Mouse (Mus musculus): ENCODE measurements around the gene Usp2. TPM values are rescaled to one million over a fixed set of nuclear protein-coding genes. Genes with fewer than 3 reads are reported as not detected.
A peak's percentile ranks its signal among the peaks of the same experiment; 100 is the strongest.

Usp2 gene
- polyA plus RNA-seq, 1 experiment: 3.2 TPM

DNA sequence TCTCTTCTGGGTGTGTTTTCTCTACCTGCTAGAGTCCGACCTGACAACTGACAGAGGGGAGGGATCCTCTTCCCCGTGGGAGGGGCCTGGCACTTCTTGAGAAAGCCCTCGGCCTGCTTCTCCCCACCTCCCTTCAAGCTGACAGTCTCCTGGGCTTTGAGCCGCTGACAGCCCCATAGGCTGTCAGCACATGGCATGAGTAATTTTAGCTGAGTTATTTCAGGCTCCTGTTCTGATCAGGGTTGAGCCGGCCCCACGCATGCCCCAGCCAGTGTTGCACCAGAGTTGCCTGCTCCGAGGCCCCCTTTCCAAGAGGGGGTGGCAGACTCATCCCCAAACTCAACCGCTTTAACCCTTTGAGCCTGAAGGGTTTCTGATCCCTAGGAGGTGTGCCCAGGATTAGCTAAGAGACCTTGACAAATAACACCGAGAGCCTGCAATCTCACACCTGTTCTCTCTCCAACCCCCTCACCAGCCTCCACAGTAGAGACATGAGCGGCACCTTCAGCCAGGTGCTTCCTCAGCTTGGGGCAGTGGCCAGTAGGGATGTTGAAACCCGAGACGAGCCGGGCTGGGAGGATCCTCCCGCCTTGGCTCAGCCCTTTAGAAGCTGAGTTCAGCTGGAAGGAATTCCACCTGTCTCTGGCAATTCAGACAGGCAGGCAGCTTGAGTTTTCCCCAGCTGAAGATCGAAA lies 21.1 kb downstream of the Usp2 start:
- Histone ChIP-seq H3K4me3 (ENCODE audit: insufficient read depth, low read length) (peak overlapping the region; percentile 1; the same call in 1 of the 2 replicates), H3K27ac (ENCODE audit: insufficient read depth, low read depth, low read length) (no peak overlapping the region), H3K4me1 (ENCODE audit: control insufficient read depth, insufficient read depth, low read length) (peaks cover 31% of the 10 kb centered on the region)
- TF ChIP-seq POLR2A (IDR thresholded peaks at IDR 0.05; ENCODE audit: borderline replicate concordance, low read depth, low read length) (no peak), CTCF (IDR thresholded peaks at IDR 0.05; ENCODE audit: low read depth, low read length) (no peak)

DNA sequence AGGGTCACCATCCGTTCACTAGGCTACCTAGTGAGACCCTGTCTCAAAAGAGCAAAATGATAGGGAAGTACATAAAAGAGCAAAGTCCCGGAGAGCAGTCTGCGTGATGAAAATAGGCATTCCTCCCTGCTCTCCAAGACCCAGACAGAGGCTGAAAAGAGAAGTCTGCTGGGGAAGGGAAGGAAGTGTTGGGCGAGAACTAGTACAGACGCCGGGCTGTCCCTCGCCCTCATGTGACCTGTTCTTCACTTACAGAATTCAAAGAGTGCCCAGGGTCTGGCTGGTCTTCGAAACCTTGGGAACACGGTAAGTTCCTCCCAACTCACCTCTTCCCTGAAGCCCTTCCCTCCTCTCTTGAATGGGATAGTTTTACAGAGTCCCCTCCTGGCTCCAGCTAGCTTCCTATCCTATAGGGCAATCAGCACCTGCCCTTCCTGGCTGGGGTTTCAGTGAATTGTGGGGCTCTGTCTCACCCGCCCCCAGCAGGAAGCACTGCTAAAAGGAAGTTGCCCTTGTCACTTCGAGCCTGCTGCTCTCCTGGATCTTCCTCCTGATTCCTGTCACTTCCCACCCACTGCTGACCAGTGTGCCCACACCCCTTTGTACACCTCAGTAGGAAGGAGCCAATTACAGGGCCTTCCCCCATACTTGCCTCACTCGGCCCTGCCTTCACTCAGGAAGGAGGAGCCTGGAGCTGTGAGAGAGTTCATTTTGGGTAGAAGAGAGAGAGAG lies 22.2 kb downstream of the Usp2 start:
- Histone ChIP-seq H3K4me3 (ENCODE audit: insufficient read depth, low read length) (peak overlapping the region; percentile 49), H3K4me1 (ENCODE audit: control insufficient read depth, insufficient read depth, low read length) (peaks cover 24% of the 10 kb centered on the region), H3K27ac (ENCODE audit: insufficient read depth, low read depth, low read length) (peak overlapping the region; percentile 96)
- TF ChIP-seq POLR2A (IDR thresholded peaks at IDR 0.05; ENCODE audit: borderline replicate concordance, low read depth, low read length) (no peak), CTCF (IDR thresholded peaks at IDR 0.05; ENCODE audit: low read depth, low read length) (no peak)

DNA sequence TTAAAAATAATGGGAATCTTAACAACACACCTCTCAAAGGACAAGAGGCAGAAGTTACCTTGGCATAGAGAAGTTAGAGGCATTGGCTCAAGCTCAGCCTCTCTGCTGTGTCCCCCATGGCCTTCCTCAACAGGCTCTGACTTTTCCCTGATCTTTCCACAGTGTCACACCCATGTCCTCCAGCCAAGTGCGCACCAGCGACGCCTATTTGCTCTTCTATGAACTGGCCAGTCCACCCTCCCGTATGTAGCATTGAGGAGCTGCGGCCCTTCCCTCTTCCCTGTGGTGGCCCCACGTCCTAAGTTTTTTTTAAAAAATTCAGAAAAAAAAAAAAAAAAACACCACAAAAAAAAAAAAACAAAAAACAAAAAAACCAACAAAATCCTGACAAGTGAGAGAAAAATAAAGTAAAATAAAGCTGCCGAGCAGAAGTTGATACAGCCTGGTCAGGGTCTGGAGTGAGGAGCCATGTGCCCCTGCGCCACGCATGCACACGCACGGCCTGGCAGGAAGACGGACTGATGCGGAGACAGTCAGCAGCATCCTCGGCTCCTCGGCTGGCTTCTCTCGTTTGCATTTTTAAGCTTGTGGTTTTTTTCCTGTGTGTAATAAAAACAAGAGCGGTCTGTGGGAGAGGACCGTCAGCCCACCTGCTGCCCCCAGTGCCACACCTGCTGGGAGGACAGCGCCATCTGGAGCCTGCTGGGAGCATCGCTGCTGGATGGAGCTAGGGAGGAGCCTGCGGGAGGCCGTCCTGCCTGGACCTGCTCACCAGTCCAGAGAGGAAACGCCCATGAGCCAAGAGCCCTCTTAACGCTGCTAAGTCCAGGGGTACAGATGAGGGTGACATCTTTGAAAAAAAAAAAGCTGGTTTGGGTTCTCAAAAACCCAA lies 27.0 kb downstream of the Usp2 start:
- H3K27ac ChIP-seq (ENCODE audit: insufficient read depth, low read depth, low read length): no peak overlapping the region

DNA sequence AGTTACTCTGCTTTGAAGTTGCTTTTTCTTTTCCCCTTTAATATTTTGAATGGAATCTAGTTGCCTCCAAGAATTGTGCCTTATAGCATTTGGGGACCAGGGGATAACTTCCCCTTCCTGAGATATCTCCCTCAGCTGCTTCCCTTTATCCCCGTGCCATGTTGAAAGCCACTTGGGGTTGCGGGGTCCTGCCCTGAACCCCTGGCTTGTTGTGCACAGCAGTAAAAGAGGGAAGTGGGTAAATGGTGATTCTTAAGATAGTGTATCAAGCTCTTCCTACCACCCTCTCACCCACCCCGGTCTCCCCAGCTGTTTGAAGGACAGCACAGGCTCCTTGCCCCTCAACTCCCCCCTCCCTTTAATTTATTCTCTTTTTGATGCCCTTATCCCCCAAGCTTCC lies 27.9 kb downstream of the Usp2 start:
- Histone ChIP-seq H3K27ac (ENCODE audit: insufficient read depth, low read depth, low read length) (no peak overlapping the region), H3K4me3 (ENCODE audit: insufficient read depth, low read length) (no peak overlapping the region), H3K4me1 (ENCODE audit: control insufficient read depth, insufficient read depth, low read length) (peaks cover 19% of the 10 kb centered on the region)
- no peak for TF ChIP-seq CTCF (IDR thresholded peaks at IDR 0.05; ENCODE audit: low read depth, low read length)
- no peak for TF ChIP-seq POLR2A (IDR thresholded peaks at IDR 0.05; ENCODE audit: borderline replicate concordance, low read depth, low read length)

More for the DNA sequence above, 27.0 kb downstream of the Usp2 start:
- peaks cover 23% of the 10 kb centered on the region for H3K4me1 ChIP-seq (ENCODE audit: control insufficient read depth, insufficient read depth, low read length)
- no peak for TF ChIP-seq POLR2A (IDR thresholded peaks at IDR 0.05; ENCODE audit: borderline replicate concordance, low read depth, low read length)
- peak; percentile 42 for TF ChIP-seq CTCF (IDR thresholded peaks at IDR 0.05; ENCODE audit: low read depth, low read length)
- H3K4me3 ChIP-seq (ENCODE audit: insufficient read depth, low read length): no peak overlapping the region

DNA sequence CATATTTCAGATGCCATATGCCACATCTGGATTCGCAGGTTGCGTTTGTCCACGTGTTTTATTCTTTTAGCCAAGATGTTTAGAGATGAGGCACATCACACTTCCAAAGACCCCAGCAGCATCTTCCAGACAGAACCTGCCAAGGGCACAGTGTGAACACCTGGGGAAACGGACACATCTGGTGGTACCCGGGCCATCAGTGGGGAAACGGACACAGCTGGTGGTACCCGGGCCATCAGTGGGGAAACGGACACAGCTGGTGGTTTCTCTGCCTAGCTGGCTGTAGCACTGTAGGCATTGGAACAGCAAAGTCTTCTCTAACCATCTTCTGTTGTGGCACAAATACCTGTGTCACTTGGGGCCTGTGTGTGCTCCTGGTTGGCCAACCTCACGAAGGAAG lies 29.0 kb downstream of the Usp2 start:
- TF ChIP-seq POLR2A (IDR thresholded peaks at IDR 0.05; ENCODE audit: borderline replicate concordance, low read depth, low read length) (no peak), CTCF (IDR thresholded peaks at IDR 0.05; ENCODE audit: low read depth, low read length) (no peak)
- H3K27ac ChIP-seq (ENCODE audit: insufficient read depth, low read depth, low read length): no peak overlapping the region
- no peak overlapping the region for H3K4me3 ChIP-seq (ENCODE audit: insufficient read depth, low read length)
- H3K4me1 ChIP-seq (ENCODE audit: control insufficient read depth, insufficient read depth, low read length): peaks cover 12% of the 10 kb centered on the region; the same call in 1 of the 2 replicates

DNA sequence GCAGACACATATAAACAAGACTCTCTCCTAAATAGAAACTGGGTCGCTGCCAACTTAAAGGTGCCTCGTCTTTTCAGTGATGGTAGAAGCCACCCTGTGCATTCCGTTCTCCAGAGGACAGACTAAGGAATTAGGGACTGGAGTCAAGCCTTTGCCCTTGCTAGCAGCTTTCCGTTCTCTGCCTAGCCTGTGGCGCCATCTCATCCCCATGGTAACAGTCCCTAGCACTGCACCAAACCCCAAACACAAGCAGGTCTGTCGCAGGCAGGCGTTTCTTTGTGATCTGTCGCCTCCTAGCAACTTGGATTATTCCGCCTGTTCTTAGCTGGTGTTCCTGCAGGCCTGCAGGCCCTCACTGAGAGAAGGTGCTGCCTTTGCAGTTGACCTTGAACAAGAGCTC lies 29.7 kb downstream of the Usp2 start:
- TF ChIP-seq POLR2A (IDR thresholded peaks at IDR 0.05; ENCODE audit: borderline replicate concordance, low read depth, low read length) (no peak), CTCF (IDR thresholded peaks at IDR 0.05; ENCODE audit: low read depth, low read length) (no peak)
- no peak overlapping the region for H3K4me3 ChIP-seq (ENCODE audit: insufficient read depth, low read length)
- H3K27ac ChIP-seq (ENCODE audit: insufficient read depth, low read depth, low read length): no peak overlapping the region
- peaks cover 12% of the 10 kb centered on the region; the same call in 1 of the 2 replicates for H3K4me1 ChIP-seq (ENCODE audit: control insufficient read depth, insufficient read depth, low read length)

DNA sequence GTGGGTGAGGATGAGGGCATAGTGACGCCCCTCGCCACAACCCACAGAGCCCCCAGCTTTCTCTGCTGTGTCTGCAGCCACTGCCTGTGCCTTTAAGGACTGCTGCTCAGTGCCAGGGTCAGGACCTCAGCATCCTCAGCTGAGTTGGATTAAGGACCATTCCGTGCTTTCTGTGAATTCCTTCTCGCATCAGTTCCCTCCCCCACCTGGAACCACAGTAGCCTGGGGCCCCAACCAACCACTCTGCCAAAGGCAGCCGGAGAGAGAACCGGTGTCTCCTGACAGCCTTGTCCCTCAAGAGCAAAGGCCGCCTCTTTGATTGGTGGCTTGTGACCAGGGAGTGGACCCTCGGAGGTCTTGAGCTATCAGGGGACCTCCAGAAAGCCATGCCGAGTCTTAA lies 34.7 kb downstream of the Usp2 start, which contains the start of gene Mfrp:
Gene Mfrp, plus strand, starts transcription at position 240 of the 400 bp plus-strand sequence.
- no peak for TF ChIP-seq CTCF (IDR thresholded peaks at IDR 0.05; ENCODE audit: low read depth, low read length)
- no peak for TF ChIP-seq POLR2A (IDR thresholded peaks at IDR 0.05; ENCODE audit: borderline replicate concordance, low read depth, low read length)
- Histone ChIP-seq H3K4me3 (ENCODE audit: insufficient read depth, low read length) (no peak within 1 kb of the TSS), H3K4me1 (ENCODE audit: control insufficient read depth, insufficient read depth, low read length) (no peaks in the 10 kb centered on the region; the same call in 1 of the 2 replicates), H3K27ac (ENCODE audit: insufficient read depth, low read depth, low read length) (no peak within 1 kb of the TSS)

DNA sequence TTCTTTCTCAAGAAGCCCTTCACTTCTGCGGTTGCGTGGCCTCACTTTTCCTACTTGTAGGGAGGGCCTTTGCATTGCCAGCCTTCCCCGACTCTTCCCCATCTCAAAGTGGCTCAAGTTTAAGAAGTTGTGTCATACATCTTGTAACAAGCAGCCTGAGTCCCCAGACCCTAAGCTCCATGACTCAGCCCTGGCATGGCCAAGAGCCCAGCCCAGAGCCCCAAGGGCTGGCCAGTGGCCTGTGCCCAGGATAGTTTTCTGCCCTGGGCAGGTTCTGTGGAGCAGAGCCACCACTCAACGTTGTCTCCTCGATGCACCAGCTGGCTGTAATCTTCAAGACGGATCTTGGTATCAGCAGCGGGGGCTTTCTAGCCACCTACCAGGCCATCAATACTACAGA lies 38.1 kb downstream of the Usp2 start:
- TF ChIP-seq CTCF (IDR thresholded peaks at IDR 0.05; ENCODE audit: low read depth, low read length) (no peak), POLR2A (IDR thresholded peaks at IDR 0.05; ENCODE audit: borderline replicate concordance, low read depth, low read length) (no peak)
- no peak overlapping the region for H3K27ac ChIP-seq (ENCODE audit: insufficient read depth, low read depth, low read length)
- H3K4me3 ChIP-seq (ENCODE audit: insufficient read depth, low read length): no peak overlapping the region
- peaks cover 4% of the 10 kb centered on the region; the same call in 1 of the 2 replicates for H3K4me1 ChIP-seq (ENCODE audit: control insufficient read depth, insufficient read depth, low read length)

DNA sequence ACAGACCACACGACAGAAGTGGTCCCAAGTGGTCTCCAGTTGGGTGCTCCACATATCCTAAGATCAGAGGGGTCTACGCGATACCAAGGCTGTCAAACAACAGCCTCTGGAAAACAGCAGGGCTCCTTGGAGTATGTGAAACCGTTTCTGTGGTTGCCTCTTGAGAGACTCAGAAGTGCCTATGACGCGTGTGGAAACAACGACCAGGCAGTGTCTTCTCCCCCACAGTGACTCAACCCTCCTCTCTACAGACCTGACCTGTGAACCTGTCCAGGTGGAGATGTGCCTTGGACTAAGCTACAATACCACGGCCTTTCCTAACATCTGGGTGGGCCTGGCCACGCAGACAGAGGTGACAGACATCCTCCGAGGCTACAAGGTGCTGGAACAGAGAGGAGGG lies 39.0 kb downstream of the Usp2 start:
- no peak overlapping the region for H3K4me3 ChIP-seq (ENCODE audit: insufficient read depth, low read length)
- H3K4me1 ChIP-seq (ENCODE audit: control insufficient read depth, insufficient read depth, low read length): peaks cover 4% of the 10 kb centered on the region; the same call in 1 of the 2 replicates
- TF ChIP-seq CTCF (IDR thresholded peaks at IDR 0.05; ENCODE audit: low read depth, low read length): no peak
- TF ChIP-seq POLR2A (IDR thresholded peaks at IDR 0.05; ENCODE audit: borderline replicate concordance, low read depth, low read length): no peak
- no peak overlapping the region for H3K27ac ChIP-seq (ENCODE audit: insufficient read depth, low read depth, low read length)
